Mouse (Mus musculus): ENCODE measurements around the gene Tnfrsf25. TPM values are rescaled to one million over a fixed set of nuclear protein-coding genes. Genes with fewer than 3 reads are reported as not detected.

Gene Tnfrsf25
- polyA plus RNA-seq, 1 experiment from 2014 or later = 0.90 TPM

DNA sequence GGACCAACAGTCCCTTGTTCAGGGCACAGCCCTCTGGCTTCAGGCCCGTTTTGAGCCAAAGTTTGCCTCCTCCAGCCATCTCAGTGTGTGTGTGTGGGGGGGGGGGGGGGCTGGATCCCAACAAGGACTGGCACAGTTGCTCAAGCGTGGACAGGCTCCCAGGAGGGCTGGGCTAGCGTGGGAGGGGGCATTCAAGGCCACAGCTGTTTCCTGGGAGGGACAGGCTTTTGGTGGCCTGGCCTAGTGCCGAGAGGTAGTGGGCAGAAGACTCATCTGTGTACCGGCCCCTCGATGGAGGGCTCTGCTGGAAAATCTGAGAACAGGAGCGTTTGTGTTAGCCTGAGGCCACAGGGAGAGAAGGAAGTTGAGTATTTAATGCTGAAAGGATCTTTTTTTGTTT is 35.8 kb upstream of the Tnfrsf25 start:
- Histone ChIP-seq H3K4me1 (peaks cover 20% of the 10 kb centered on the region), H3K36me3 (no peaks in the 10 kb centered on the region)
- WGBS = 71% methylated on average over 7 of the region's 7 CpGs

DNA sequence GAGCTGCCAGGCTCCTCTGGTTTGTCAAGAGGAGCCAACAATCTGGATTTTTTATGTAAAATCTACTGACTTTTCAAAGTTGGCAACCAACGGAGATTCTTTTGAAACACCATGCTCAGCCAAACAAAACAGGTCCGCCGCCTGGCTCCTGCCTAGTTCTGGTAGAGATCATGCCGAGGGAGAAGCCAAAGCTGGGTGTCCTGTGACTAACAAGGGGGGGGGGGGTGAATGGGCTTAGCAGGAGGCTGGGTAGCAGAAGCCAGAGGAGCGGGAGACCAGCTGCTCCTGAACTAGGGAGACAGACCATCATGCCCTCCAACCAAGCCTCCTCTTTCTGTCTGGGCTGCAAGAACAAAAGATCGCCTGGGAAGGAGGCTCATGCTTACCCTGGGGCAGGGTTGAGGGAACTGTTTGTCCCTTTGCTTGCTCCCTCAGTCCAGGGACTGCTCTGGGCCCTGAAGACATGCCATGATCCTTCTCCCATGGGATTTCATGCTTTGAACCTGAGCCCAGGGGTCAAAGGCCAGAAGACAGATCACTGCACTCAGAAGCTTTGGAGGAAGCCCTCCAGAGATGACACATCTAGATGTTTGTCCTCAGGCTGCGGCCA is 32.0 kb upstream of the Tnfrsf25 start:
- DNase-seq (ENCODE audit: low spot score) = no peak
- peaks cover 30% of the 10 kb centered on the region for H3K27me3 ChIP-seq (ENCODE audit: insufficient read depth, poor library complexity, severe bottlenecking)
- no peak overlapping the region for H3K27ac ChIP-seq
- H3K36me3 ChIP-seq = no peaks in the 10 kb centered on the region
- H3K4me3 ChIP-seq = no peak overlapping the region
- H3K4me1 ChIP-seq = peaks cover 22% of the 10 kb centered on the region
- 80% methylated on average over 7 of the region's 7 CpGs for WGBS
- no peaks in the 10 kb centered on the region for H3K9me3 ChIP-seq

More for the DNA sequence above, 35.8 kb upstream of the Tnfrsf25 start:
- no peak for DNase-seq (ENCODE audit: low spot score)
- Histone ChIP-seq H3K27ac (no peak overlapping the region), H3K9me3 (no peaks in the 10 kb centered on the region), H3K27me3 (ENCODE audit: insufficient read depth, poor library complexity, severe bottlenecking) (peaks cover 6% of the 10 kb centered on the region), H3K4me3 (no peak overlapping the region)

DNA sequence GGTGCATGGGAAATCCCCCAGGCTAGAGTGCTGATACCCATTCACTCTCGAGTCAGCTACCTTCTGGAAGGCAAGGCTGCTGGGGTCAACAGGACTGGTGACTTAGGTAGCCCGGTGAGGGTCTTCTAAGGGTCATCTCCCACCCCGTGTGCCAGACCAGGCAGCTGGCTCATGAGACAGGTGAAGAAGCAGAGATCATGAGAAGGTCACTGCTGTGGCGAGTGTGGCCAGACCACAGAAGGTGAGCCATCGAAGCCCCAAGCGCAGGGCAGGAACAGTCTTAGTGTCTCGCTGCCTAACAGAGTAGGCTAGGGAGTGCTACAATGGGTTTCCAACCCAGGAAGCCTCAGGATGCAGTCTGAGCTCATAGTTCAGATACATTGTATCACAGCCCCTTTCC is 31.1 kb upstream of the Tnfrsf25 start:
- Histone ChIP-seq H3K4me1 (peaks cover 23% of the 10 kb centered on the region), H3K9me3 (no peaks in the 10 kb centered on the region), H3K27ac (no peak overlapping the region), H3K4me3 (no peak overlapping the region), H3K27me3 (ENCODE audit: insufficient read depth, poor library complexity, severe bottlenecking) (peaks cover 33% of the 10 kb centered on the region), H3K36me3 (no peaks in the 10 kb centered on the region)
- no peak for DNase-seq (ENCODE audit: low spot score)
- 78% methylated on average over 7 of the region's 7 CpGs for WGBS

DNA sequence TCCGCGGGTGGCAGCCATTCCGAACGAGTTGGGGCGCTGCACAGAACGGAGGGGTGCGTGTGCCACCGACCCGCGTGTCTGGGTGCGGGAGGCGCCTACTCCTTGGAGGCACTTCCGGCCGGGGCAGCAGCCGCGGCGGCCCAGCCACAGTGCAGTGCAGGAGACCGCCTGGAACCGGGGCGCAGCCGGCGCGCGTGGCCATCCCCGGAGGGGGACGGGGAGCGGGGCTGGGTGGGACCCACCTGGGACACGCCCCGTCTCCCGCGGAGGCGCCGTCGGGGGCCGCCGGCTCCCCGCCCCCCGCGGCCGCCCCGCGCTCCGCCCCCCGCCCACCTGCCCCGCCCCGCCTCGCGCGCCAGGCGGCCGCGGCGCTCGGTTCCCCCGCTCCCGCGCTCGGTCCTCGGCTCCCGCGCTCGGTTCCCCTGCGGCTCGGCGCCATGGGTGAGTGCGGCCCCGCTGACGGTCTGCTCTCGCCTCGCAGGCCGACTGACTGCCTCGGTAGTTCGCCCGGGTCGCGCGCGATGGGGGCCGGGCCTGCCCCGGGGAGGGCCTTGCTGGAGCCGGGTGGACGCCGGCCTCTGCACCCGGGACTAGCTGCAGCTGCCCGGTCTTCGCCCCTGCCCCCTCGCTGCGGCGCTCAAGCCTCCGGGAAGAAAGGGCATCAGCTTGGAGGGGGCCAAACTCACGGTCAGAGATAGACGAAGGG is 29.1 kb upstream of the Tnfrsf25 start:
- Histone ChIP-seq H3K27ac (peak overlapping the region; percentile 91), H3K4me3 (peak overlapping the region; percentile 91), H3K9me3 (no peaks in the 10 kb centered on the region), H3K4me1 (peaks cover 26% of the 10 kb centered on the region), H3K27me3 (ENCODE audit: insufficient read depth, poor library complexity, severe bottlenecking) (peaks cover 33% of the 10 kb centered on the region), H3K36me3 (no peaks in the 10 kb centered on the region)
- DNase-seq (ENCODE audit: low spot score) = peak; percentile 86
- WGBS = under 1% methylated on average over 77 of the region's 92 CpGs

DNA sequence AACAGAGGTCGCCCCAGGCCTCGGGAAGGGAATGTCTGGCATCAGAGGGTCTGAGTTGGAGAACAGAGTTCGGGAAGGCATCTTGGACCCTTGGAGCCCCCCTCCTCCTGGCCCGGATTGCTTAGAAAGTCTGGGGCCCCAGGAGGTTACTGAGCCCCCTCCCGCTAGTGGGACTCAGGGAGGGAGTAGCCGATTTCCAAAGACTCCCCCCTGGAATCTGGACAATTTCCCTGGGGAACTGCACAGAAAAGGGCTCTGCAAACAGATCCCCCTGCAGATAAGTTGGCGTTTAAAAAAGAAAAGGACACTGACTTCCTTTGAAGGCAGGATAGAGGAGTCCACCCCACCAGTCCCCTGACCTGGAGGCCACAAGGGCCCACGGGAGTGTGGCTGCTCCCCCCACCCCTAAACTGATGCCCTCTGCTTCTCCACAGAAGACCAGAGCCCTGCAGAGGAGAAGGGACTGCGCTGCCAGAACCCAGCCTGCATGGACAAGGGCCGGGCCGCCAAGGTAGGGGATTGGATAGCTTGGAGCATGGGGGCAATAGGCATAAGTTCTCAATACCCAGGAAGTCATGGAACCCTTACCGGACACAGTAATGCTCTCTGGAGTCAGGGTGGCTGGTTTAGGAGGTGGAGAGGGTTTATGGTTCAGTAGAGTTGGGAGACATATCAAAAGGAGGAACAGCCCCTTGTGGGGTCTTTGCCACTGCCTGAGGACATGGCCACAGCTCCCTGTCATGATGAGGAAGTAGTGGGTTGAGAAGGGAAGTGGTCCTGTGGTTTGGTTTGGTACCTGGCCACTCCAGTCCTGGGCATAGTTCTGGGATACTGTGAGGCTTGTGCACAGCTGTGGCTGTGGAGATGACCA is 28.3 kb upstream of the Tnfrsf25 start:
- H3K4me3 ChIP-seq = peak overlapping the region; percentile 91
- peak overlapping the region; percentile 91 for H3K27ac ChIP-seq
- 0 out of 2 replicates have a peak, but pooled peaks cover 2% of the 10 kb centered on the region for H3K36me3 ChIP-seq
- peaks cover 30% of the 10 kb centered on the region for H3K4me1 ChIP-seq
- DNase-seq (ENCODE audit: low spot score) = no peak
- 7% methylated on average over 12 of the region's 12 CpGs for WGBS
- H3K9me3 ChIP-seq = no peaks in the 10 kb centered on the region
- H3K27me3 ChIP-seq (ENCODE audit: insufficient read depth, poor library complexity, severe bottlenecking) = peaks cover 33% of the 10 kb centered on the region

DNA sequence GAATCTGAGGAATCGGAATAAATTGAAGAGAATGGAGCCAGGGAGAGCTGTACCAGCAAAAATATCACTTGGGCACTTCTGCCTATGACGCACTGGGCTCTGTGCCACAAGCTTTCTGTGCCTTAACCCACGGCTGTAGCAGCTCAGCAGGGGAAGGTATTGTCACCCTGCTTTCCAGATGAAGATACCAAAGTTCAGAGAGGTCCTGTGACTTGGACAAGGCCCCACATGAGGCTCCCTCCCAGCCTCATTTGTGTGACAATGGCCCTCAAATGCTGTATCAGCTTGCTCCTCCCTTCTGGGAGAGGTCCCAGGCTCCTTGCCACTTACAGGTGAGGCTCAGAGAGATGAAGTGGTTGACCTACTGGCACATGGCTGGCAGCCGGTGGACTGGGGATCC is 27.6 kb upstream of the Tnfrsf25 start:
- WGBS = 45% methylated on average over 4 of the region's 4 CpGs
- H3K9me3 ChIP-seq = no peaks in the 10 kb centered on the region
- H3K4me3 ChIP-seq = peak overlapping the region; percentile 91
- H3K4me1 ChIP-seq = peaks cover 37% of the 10 kb centered on the region
- 0 out of 2 replicates have a peak, but pooled peaks cover 2% of the 10 kb centered on the region for H3K36me3 ChIP-seq
- DNase-seq (ENCODE audit: low spot score) = no peak
- peaks cover 33% of the 10 kb centered on the region for H3K27me3 ChIP-seq (ENCODE audit: insufficient read depth, poor library complexity, severe bottlenecking)
- H3K27ac ChIP-seq = no peak overlapping the region

DNA sequence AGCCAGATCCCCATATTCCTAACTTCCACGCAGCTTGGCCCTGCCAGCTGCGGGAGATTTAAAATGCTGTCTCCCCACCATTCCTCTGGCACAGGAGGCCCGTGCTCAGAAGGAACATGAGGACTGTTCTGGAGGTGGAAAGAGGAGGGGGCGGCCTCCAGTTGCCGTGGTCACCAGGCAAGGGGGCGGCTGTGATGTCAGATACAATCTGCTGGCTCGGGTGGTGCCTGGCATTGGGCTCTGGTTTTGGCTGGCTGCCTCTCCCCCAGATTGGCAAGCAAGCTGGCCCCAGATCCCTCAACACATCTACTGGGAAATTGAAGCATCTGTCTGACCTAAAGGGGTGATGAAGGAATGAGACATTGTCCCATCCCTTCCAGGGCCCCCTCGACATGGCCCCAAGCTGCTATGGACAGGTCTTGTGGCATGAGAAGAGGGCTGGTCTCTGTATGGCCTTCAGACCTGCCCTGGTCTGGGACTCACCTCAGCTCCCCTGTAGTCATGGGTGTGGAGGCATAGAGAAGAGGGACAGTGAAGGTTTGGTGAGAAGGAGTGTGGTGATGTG is 27.1 kb upstream of the Tnfrsf25 start:
- DNase-seq (ENCODE audit: low spot score) = no peak
- 0 out of 2 replicates have a peak overlapping the region, but pooled peaks have one; percentile 3 for H3K4me3 ChIP-seq
- no peak overlapping the region for H3K27ac ChIP-seq
- H3K4me1 ChIP-seq = peaks cover 39% of the 10 kb centered on the region
- no peaks in the 10 kb centered on the region for H3K9me3 ChIP-seq
- H3K27me3 ChIP-seq (ENCODE audit: insufficient read depth, poor library complexity, severe bottlenecking) = peaks cover 33% of the 10 kb centered on the region
- 0 out of 2 replicates have a peak, but pooled peaks cover 2% of the 10 kb centered on the region for H3K36me3 ChIP-seq
- 60% methylated on average over 8 of the region's 8 CpGs for WGBS

DNA sequence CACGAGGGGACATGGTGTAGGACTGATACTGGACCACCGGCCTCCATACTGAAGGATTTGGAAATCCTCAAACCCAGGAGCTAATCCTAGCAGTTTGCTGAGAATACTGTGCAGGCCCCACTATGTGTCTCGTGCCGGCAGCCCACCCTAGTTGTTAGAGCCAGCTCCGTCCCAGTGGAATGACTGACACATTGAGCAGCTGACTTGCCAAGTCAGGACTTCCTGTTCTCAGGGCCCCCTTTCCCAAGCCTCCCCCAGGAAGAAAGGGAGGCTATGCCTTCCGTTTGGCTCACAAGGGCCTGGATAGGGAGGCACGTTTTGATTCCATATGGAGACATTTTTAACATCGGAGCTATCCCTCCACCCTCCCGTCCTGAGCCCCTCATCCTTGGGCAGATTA is 25.5 kb upstream of the Tnfrsf25 start:
- H3K4me1 ChIP-seq = peaks cover 39% of the 10 kb centered on the region
- H3K9me3 ChIP-seq = no peaks in the 10 kb centered on the region
- H3K36me3 ChIP-seq = 0 out of 2 replicates have a peak, but pooled peaks cover 2% of the 10 kb centered on the region
- 69% methylated on average over 9 of the region's 9 CpGs for WGBS
- H3K27me3 ChIP-seq (ENCODE audit: insufficient read depth, poor library complexity, severe bottlenecking) = peaks cover 24% of the 10 kb centered on the region
- H3K27ac ChIP-seq = no peak overlapping the region
- H3K4me3 ChIP-seq = no peak overlapping the region
- DNase-seq (ENCODE audit: low spot score) = no peak

DNA sequence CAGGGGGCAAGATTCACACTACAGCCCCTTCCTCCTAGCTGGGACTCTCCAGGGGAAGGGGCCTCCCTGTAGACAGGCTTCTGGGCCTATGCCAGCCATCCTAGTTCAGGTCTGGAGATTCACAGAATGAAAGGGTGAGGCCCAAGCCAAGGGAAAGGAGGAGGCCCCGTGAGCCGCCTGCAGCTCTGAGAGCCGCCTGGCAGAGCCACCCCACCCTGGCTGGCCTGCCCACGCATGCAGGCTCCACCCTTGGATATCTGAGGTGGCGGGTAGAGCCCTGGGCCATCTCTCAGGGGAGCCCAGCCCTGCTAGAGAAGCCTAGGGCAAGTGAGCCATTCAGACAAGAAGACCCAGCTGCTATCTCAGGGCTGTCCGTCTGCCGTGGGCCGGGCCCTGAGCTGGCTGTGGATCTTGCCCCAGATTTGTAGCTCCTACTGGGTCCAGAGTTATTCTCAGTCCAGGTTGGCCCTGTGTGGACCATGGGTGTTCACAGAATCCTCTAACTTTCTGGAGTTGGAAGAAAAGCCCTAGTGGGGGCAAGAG is 22.9 kb upstream of the Tnfrsf25 start:
- Histone ChIP-seq H3K4me1 (peaks cover 47% of the 10 kb centered on the region), H3K4me3 (no peak overlapping the region), H3K27me3 (ENCODE audit: insufficient read depth, poor library complexity, severe bottlenecking) (peaks cover 24% of the 10 kb centered on the region; the same call in 1 of the 2 replicates), H3K27ac (peak overlapping the region; percentile 47; the same call in 1 of the 2 replicates), H3K9me3 (no peaks in the 10 kb centered on the region), H3K36me3 (0 out of 2 replicates have a peak, but pooled peaks cover 2% of the 10 kb centered on the region)
- 56% methylated on average over 8 of the region's 8 CpGs for WGBS
- DNase-seq (ENCODE audit: low spot score) = no peak

DNA sequence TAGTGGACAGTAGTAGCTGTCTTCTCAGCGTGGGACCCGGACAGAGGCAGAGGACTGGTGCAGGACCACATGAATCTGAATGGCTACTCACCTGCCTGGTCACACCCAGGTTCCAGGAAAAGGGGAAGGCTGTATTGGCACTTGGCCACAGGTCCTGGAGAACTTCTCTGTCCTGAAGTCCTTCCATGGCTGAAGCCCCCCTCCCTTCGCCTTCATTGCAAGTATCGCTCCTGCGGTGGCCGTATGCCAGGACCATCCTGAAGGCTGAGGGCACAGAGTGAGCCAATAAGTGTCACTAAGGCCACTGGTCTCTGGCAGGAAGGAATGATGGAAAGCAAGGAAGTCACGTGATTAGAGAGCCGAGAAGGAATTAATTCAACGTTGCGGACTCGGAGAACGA is 21.5 kb upstream of the Tnfrsf25 start:
- H3K4me3 ChIP-seq = no peak overlapping the region
- WGBS = 86% methylated on average over 12 of the region's 12 CpGs
- H3K27ac ChIP-seq = no peak overlapping the region
- peaks cover 50% of the 10 kb centered on the region for H3K4me1 ChIP-seq
- DNase-seq (ENCODE audit: low spot score) = no peak
- no peaks in the 10 kb centered on the region for H3K9me3 ChIP-seq
- H3K27me3 ChIP-seq (ENCODE audit: insufficient read depth, poor library complexity, severe bottlenecking) = 0 out of 2 replicates have a peak, but pooled peaks cover 12% of the 10 kb centered on the region
- H3K36me3 ChIP-seq = 0 out of 2 replicates have a peak, but pooled peaks cover 2% of the 10 kb centered on the region

DNA sequence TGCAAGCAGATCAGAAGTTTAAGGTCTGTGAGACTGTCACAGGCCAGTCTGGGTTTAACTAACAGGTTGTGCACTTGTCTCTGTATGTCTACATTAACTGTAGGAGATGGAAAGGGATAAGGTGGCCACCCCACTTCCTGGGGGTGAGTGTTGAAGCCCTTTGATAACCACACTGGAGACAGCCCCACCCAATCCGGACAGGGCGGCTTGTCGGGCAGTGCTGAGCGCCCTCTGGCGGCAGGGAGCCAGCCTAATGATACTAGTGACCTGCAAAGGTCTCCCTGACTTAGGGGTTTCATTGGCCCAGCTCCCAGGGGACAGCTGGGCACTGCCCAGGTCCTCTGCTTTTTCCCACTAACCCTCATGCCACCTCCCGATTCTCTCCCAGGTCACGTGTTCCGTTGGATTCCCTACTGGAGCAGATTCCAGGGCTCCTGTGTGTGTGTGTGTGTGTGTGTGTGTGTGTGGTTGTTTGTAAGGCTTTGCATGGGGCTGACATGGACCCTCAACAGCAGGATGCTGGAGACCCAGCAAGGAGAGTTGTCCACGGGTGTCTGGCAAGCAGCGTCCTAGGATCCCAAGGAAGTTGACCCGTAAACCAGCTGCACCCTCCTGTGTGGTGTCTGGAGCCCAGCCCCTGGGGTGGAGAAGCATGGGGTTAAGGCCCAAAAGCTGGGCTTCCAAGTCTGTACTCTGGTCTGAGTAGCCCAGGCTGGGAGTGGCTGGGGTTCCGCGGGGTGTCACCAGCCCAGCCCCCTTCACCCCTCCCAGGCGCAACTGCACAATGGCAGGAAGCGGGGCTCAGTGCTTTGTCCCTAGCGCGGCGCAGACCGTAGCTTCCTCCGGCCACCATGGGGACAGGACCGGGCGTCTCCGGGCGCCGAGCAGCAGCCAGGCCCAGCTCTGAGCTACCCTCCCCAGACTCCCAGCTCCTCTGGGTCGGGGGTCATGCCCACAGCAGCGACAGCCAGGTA is 19.5 kb upstream of the Tnfrsf25 start:
- no peaks in the 10 kb centered on the region for H3K9me3 ChIP-seq
- H3K27me3 ChIP-seq (ENCODE audit: insufficient read depth, poor library complexity, severe bottlenecking) = 0 out of 2 replicates have a peak, but pooled peaks cover 12% of the 10 kb centered on the region
- H3K27ac ChIP-seq = peak overlapping the region; percentile 79
- H3K4me3 ChIP-seq = peak overlapping the region; percentile 47
- H3K4me1 ChIP-seq = peaks cover 66% of the 10 kb centered on the region
- 19% methylated on average over 27 of the region's 27 CpGs for WGBS
- H3K36me3 ChIP-seq = 0 out of 2 replicates have a peak, but pooled peaks cover 2% of the 10 kb centered on the region
- no peak for DNase-seq (ENCODE audit: low spot score)
